Mouse (Mus musculus) CH12.LX (cell line): Measurements from ENCODE around the gene Stx5a. TPM values are rescaled to one million over a fixed set of nuclear protein-coding genes. Genes with fewer than 3 reads are reported as not detected.

ENCODE experiments used
- DNase-seq: peaks from one replicate; pipeline ENCODE4 v3.0.0-alpha.2; 2013; ENCODE audit errors: extremely low read depth
- H3K27ac ChIP-seq: 2 replicates; pipeline ENCODE4 v1.5.1; 2012; ENCODE audit warnings: low read depth, mild to moderate bottlenecking, control low read depth, moderate library complexity; ENCODE audit not compliant: insufficient read depth
- H3K27me3 ChIP-seq: replicated peaks from 2 replicates; pipeline ENCODE3; 2012; ENCODE audit warnings: inconsistent platforms
- H3K36me3 ChIP-seq, 2 experiments: replicated peaks in 1 of 2; 2 replicates each; pipeline versions ENCODE3 to v1.6.1; 2012; ENCODE audit warnings: inconsistent platforms in 1 of 2, low read length in 1 of 2, mild to moderate bottlenecking in 1 of 2, mixed read lengths in 1 of 2, moderate library complexity in 1 of 2; ENCODE audit not compliant: control insufficient read depth in 1 of 2, insufficient read depth in 1 of 2
- H3K4me1 ChIP-seq, 2 experiments: 2 replicates each; pipeline ENCODE4 v1.6.1; 2012; ENCODE audit warnings: inconsistent platforms in 1 of 2, moderate library complexity in 1 of 2; ENCODE audit not compliant: insufficient read depth in 2 of 2, control insufficient read depth in 1 of 2
- H3K4me2 ChIP-seq: 2 replicates; pipeline ENCODE4 v1.6.1; 2012; ENCODE audit warnings: low read depth, mild to moderate bottlenecking, control low read depth; ENCODE audit not compliant: poor library complexity, insufficient read depth, severe bottlenecking
- H3K4me3 ChIP-seq, 3 experiments: fragments of 150-350 bp in 1 of 3; sonication (generic) in 1 of 3; replicated peaks in 1 of 3; 2 replicates each; pipeline versions ENCODE3 to v1.5.1; 2011 to 2012; ENCODE audit warnings: low read depth in 2 of 3, low read length in 2 of 3, mild to moderate bottlenecking in 2 of 3, moderate library complexity in 2 of 3, control low read depth in 1 of 3, improper control_type of control experiment in 1 of 3, inconsistent platforms in 1 of 3, mixed read lengths in 1 of 3; ENCODE audit not compliant: poor library complexity in 1 of 3
- H3K79me2 ChIP-seq: replicated peaks from 2 replicates; pipeline ENCODE4 v1.6.1; 2012; ENCODE audit warnings: mild to moderate bottlenecking, moderate library complexity; ENCODE audit not compliant: control insufficient read depth, poor library complexity, insufficient read depth, severe bottlenecking; ENCODE audit errors: extremely low read depth
- H3K9ac ChIP-seq: 2 replicates; pipeline ENCODE4 v1.6.1; 2012; ENCODE audit warnings: low read depth, mild to moderate bottlenecking, control low read depth, moderate library complexity; ENCODE audit not compliant: insufficient read depth
- H3K9me3 ChIP-seq: replicated peaks from 2 replicates; pipeline ENCODE3; 2012; ENCODE audit warnings: low read length, inconsistent platforms, mixed read lengths
- BHLHE40 ChIP-seq: IDR thresholded peaks from 2 replicates; pipeline ENCODE4 v1.6.1; 2011; ENCODE audit warnings: mild to moderate bottlenecking, low read depth, low read length, improper control_type of control experiment
- ELF1 ChIP-seq: IDR thresholded peaks from 2 replicates; pipeline ENCODE4 v1.6.1; 2014; ENCODE audit warnings: low read depth, mild to moderate bottlenecking, inconsistent platforms, low read length, improper control_type of control experiment
- EP300 ChIP-seq: IDR thresholded peaks from 2 replicates; pipeline ENCODE4 v1.6.1; 2011; ENCODE audit warnings: low read length, improper control_type of control experiment
- HCFC1 ChIP-seq: IDR thresholded peaks from 2 replicates; pipeline ENCODE4 v1.6.1; 2012; ENCODE audit warnings: low read depth, mild to moderate bottlenecking, inconsistent platforms, low read length, improper control_type of control experiment
- JUN ChIP-seq: IDR thresholded peaks from 2 replicates; pipeline ENCODE4 v1.6.1; 2011; ENCODE audit warnings: low read depth, mild to moderate bottlenecking, low read length, improper control_type of control experiment, moderate library complexity; ENCODE audit not compliant: insufficient read depth
- MAZ ChIP-seq: IDR thresholded peaks from 2 replicates; pipeline ENCODE4 v1.6.1; 2012; ENCODE audit warnings: low read depth, mild to moderate bottlenecking, inconsistent platforms, low read length, improper control_type of control experiment, moderate library complexity
- NRF1 ChIP-seq: IDR thresholded peaks from 2 replicates; pipeline ENCODE4 v1.6.1; 2014; ENCODE audit warnings: low read depth, mild to moderate bottlenecking, inconsistent platforms, low read length, improper control_type of control experiment, moderate library complexity
- PAX5 ChIP-seq: IDR thresholded peaks from 2 replicates; pipeline ENCODE4 v1.6.1; 2012; ENCODE audit warnings: low read length, inconsistent platforms, mixed read lengths
- POLR2A ChIP-seq: IDR thresholded peaks from 2 replicates; pipeline ENCODE4 v1.6.1; 2011; ENCODE audit warnings: low read depth, mild to moderate bottlenecking, improper control_type of control experiment, low read length
- SMC3 ChIP-seq: IDR thresholded peaks from 2 replicates; pipeline ENCODE4 v1.6.1; 2011; ENCODE audit warnings: low read depth, low read length, improper control_type of control experiment
- USF2 ChIP-seq: conservative IDR thresholded peaks from 2 replicates; pipeline ENCODE4 v1.6.1; 2011; ENCODE audit warnings: low read depth, low read length, improper control_type of control experiment
- ZKSCAN1 ChIP-seq: IDR thresholded peaks from 2 replicates; pipeline ENCODE4 v1.6.1; 2012; ENCODE audit warnings: low read depth, inconsistent platforms, low read length, improper control_type of control experiment, borderline replicate concordance
- ZMIZ1 ChIP-seq: IDR thresholded peaks from 2 replicates; pipeline ENCODE4 v1.6.1; 2012; ENCODE audit warnings: low read depth, mild to moderate bottlenecking, inconsistent platforms, low read length, improper control_type of control experiment
- dilution Hi-C: fragments of 300-500 bp; cut with MboI; formaldehyde crosslinking; loops from 2 replicates; pipeline ENCODE4 v1.14.3; 2020; ENCODE audit warnings: low sequenced_read_pairs; ENCODE audit not compliant: extremely low pct_unique_long_range_greater_than_20kb, extremely low pct_ligation_motif_present
- in situ Hi-C: fragments of 300-500 bp; cut with MboI; formaldehyde crosslinking; loops from 3 replicates; pipeline ENCODE4 v1.14.3; 2019; ENCODE audit warnings: low sequenced_read_pairs, low pct_ligation_motif_present, low pct_unique_long_range_greater_than_20kb, mixed read lengths
- polyA plus RNA-seq: library from polyadenylated mRNA; unstranded; fragments of >175 nt; gene quantifications from 2 replicates; pipeline ENCODE4 v1.2.1, GENCODE M21; 2012; ENCODE audit warnings: low read depth; ENCODE audit not compliant: insufficient read length
- total RNA-seq, 2 experiments: library from RNA; depleted of rRNA; stranded (reverse); fragments of 300-350 nt in 1 of 2; fragments of >200 nt in 1 of 2; gene quantifications; 2 replicates each; pipeline ENCODE4 v1.2.3; 2012 to 2014

The Stx5a gene
- total and polyA plus RNA-seq, 3 experiments: 35.2 to 49.1 (median 48.1) TPM

GRCm38 (mm10) chr19:8803879-8804660, 62.9 kb downstream of the Stx5a start:
- no peak overlapping the region for H3K27ac ChIP-seq
- no peak overlapping the region for H3K9ac ChIP-seq

More at GRCm38 (mm10) chr19:8803879-8804660, 62.9 kb downstream of the Stx5a start:
- H3K9me3 ChIP-seq: no peaks in the 10 kb centered on the region
- in situ Hi-C loops: no loop called here
- no peak overlapping the region for H3K4me2 ChIP-seq
- H3K27me3 ChIP-seq: no peaks in the 10 kb centered on the region
- dilution Hi-C loops: no loop called here
- H3K36me3 ChIP-seq: peaks cover 12 to 33% of the 10 kb centered on the region in 2 experiments
- H3K4me3 ChIP-seq: no peak overlapping the region
- TF ChIP-seq MAZ (no peak), PAX5 (no peak), ELF1 (no peak), POLR2A (no peak), JUN (no peak), BHLHE40 (no peak), HCFC1 (no peak), USF2 (no peak), NRF1 (no peak), EP300 (no peak), ZKSCAN1 (no peak), ZMIZ1 (no peak), SMC3 (no peak)
- TF ChIP-seq, all 38 proteins: peak for 0
- Histone ChIP-seq H3K4me1 (peaks cover 14 to 64% of the 10 kb centered on the region in 2 experiments), H3K79me2 (peaks cover 3% of the 10 kb centered on the region; the same call in 1 of the 2 replicates)
- no peak for DNase-seq

Other genes with a start within 250 kb of the Stx5a start
Only the 20 nearest of the 33 such genes appear.
- gene Slc22a6, start 123.4 kb upstream of the Stx5a start, total RNA-seq (2012; rRNA removed): not detected in 2 replicates
- not detected in 2 replicates for gene Slc22a6, start 123.4 kb upstream of the Stx5a start, total RNA-seq (2014; rRNA removed)
- not detected in 2 replicates for gene Slc22a6, start 123.4 kb upstream of the Stx5a start, polyA plus RNA-seq
- gene Chrm1, start 77.6 kb upstream of the Stx5a start, total RNA-seq (2012; rRNA removed): not detected in 2 replicates
- gene Chrm1, start 77.6 kb upstream of the Stx5a start, total RNA-seq (2014; rRNA removed): not detected in 2 replicates
- 0.14 TPM in 1 of 2 replicates, not detected in the other for gene Chrm1, start 77.6 kb upstream of the Stx5a start, polyA plus RNA-seq
- 177 and 269 TPM in 2 replicates for gene Slc3a2, start 18.0 kb upstream of the Stx5a start, total RNA-seq (2012; rRNA removed)
- gene Slc3a2, start 18.0 kb upstream of the Stx5a start, total RNA-seq (2014; rRNA removed): 251 and 284 TPM in 2 replicates
- 432 and 478 TPM in 2 replicates for gene Slc3a2, start 18.0 kb upstream of the Stx5a start, polyA plus RNA-seq
- 133 and 179 TPM in 2 replicates for gene Wdr74, start 5.6 kb upstream of the Stx5a start, total RNA-seq (2012; rRNA removed)
- gene Wdr74, start 5.6 kb upstream of the Stx5a start, total RNA-seq (2014; rRNA removed): 182 and 203 TPM in 2 replicates
- 208 and 235 TPM in 2 replicates for gene Wdr74, start 5.6 kb upstream of the Stx5a start, polyA plus RNA-seq
- gene 1700092M07Rik, start 695 bp upstream of the Stx5a start, total RNA-seq (2012; rRNA removed): 3.8 and 4.8 TPM in 2 replicates
- gene 1700092M07Rik, start 695 bp upstream of the Stx5a start, total RNA-seq (2014; rRNA removed): 1.0 and 2.4 TPM in 2 replicates
- 3.1 and 4.3 TPM in 2 replicates for gene 1700092M07Rik, start 695 bp upstream of the Stx5a start, polyA plus RNA-seq
- 66.5 and 83.6 TPM in 2 replicates for gene Nxf1, start 15.7 kb downstream of the Stx5a start, total RNA-seq (2012; rRNA removed)
- gene Nxf1, start 15.7 kb downstream of the Stx5a start, total RNA-seq (2014; rRNA removed): 101 and 102 TPM in 2 replicates
- gene Nxf1, start 15.7 kb downstream of the Stx5a start, polyA plus RNA-seq: 136 and 160 TPM in 2 replicates
- gene Tmem223, start 29.6 kb downstream of the Stx5a start, total RNA-seq (2012; rRNA removed): 56.5 and 58.7 TPM in 2 replicates
- gene Tmem223, start 29.6 kb downstream of the Stx5a start, total RNA-seq (2014; rRNA removed): 86.6 and 106 TPM in 2 replicates
- gene Tmem223, start 29.6 kb downstream of the Stx5a start, polyA plus RNA-seq: 43.3 and 45.7 TPM in 2 replicates
- gene Tmem179b, start 33.1 kb downstream of the Stx5a start, total RNA-seq (2012; rRNA removed): 50.8 and 54.4 TPM in 2 replicates
- 85.7 and 105 TPM in 2 replicates for gene Tmem179b, start 33.1 kb downstream of the Stx5a start, total RNA-seq (2014; rRNA removed)
- gene Tmem179b, start 33.1 kb downstream of the Stx5a start, polyA plus RNA-seq: 49.8 and 72.0 TPM in 2 replicates
- 25.5 and 29.2 TPM in 2 replicates for gene Taf6l, start 45.0 kb downstream of the Stx5a start, total RNA-seq (2012; rRNA removed)
- gene Taf6l, start 45.0 kb downstream of the Stx5a start, total RNA-seq (2014; rRNA removed): 20.4 and 22.2 TPM in 2 replicates
- gene Taf6l, start 45.0 kb downstream of the Stx5a start, polyA plus RNA-seq: 24.8 and 25.7 TPM in 2 replicates
- 157 and 162 TPM in 2 replicates for gene Polr2g, start 57.2 kb downstream of the Stx5a start, total RNA-seq (2012; rRNA removed)
- gene Polr2g, start 57.2 kb downstream of the Stx5a start, total RNA-seq (2014; rRNA removed): 173 and 182 TPM in 2 replicates
- 138 and 148 TPM in 2 replicates for gene Polr2g, start 57.2 kb downstream of the Stx5a start, polyA plus RNA-seq
- gene Zbtb3, start 61.1 kb downstream of the Stx5a start, total RNA-seq (2012; rRNA removed): 2.4 and 2.5 TPM in 2 replicates
- 1.1 and 2.2 TPM in 2 replicates for gene Zbtb3, start 61.1 kb downstream of the Stx5a start, total RNA-seq (2014; rRNA removed)
- gene Zbtb3, start 61.1 kb downstream of the Stx5a start, polyA plus RNA-seq: 1.2 and 1.3 TPM in 2 replicates
- 37.6 and 42.0 TPM in 2 replicates for gene Ttc9c, start 77.9 kb downstream of the Stx5a start, total RNA-seq (2012; rRNA removed)
- 56.5 and 57.2 TPM in 2 replicates for gene Ttc9c, start 77.9 kb downstream of the Stx5a start, total RNA-seq (2014; rRNA removed)
- 42.2 and 44.7 TPM in 2 replicates for gene Ttc9c, start 77.9 kb downstream of the Stx5a start, polyA plus RNA-seq
- 44.3 and 44.8 TPM in 2 replicates for gene Hnrnpul2, start 78.6 kb downstream of the Stx5a start, total RNA-seq (2012; rRNA removed)
- 17.8 and 19.7 TPM in 2 replicates for gene Hnrnpul2, start 78.6 kb downstream of the Stx5a start, total RNA-seq (2014; rRNA removed)
- gene Hnrnpul2, start 78.6 kb downstream of the Stx5a start, polyA plus RNA-seq: 81.6 and 94.1 TPM in 2 replicates
- 0.25 and 0.67 TPM in 2 replicates for gene AC129217.1, start 88.4 kb downstream of the Stx5a start, total RNA-seq (2012; rRNA removed)
- 2.1 and 5.1 TPM in 2 replicates for gene AC129217.1, start 88.4 kb downstream of the Stx5a start, total RNA-seq (2014; rRNA removed)
- gene AC129217.1, start 88.4 kb downstream of the Stx5a start, polyA plus RNA-seq: 63.9 and 77.4 TPM in 2 replicates
- gene Bscl2, start 96.1 kb downstream of the Stx5a start, total RNA-seq (2012; rRNA removed): 91.0 and 117 TPM in 2 replicates
- gene Bscl2, start 96.1 kb downstream of the Stx5a start, total RNA-seq (2014; rRNA removed): 27.9 and 30.9 TPM in 2 replicates
- 46.7 and 51.6 TPM in 2 replicates for gene Bscl2, start 96.1 kb downstream of the Stx5a start, polyA plus RNA-seq
- gene Gng3, start 97.8 kb downstream of the Stx5a start, total RNA-seq (2012; rRNA removed): 3.1 and 6.1 TPM in 2 replicates
- gene Gng3, start 97.8 kb downstream of the Stx5a start, total RNA-seq (2014; rRNA removed): 0.55 and 0.56 TPM in 2 replicates
- 8.1 and 10.3 TPM in 2 replicates for gene Gng3, start 97.8 kb downstream of the Stx5a start, polyA plus RNA-seq
- 0.13 and 0.17 TPM in 2 replicates for gene Lrrn4cl, start 109.4 kb downstream of the Stx5a start, total RNA-seq (2012; rRNA removed)
- gene Lrrn4cl, start 109.4 kb downstream of the Stx5a start, total RNA-seq (2014; rRNA removed): 0.31 and 0.32 TPM in 2 replicates
- 0.41 and 0.61 TPM in 2 replicates for gene Lrrn4cl, start 109.4 kb downstream of the Stx5a start, polyA plus RNA-seq
- 134 and 140 TPM in 2 replicates for gene Ubxn1, start 130.1 kb downstream of the Stx5a start, total RNA-seq (2012; rRNA removed)
- 96.3 and 107 TPM in 2 replicates for gene Ubxn1, start 130.1 kb downstream of the Stx5a start, total RNA-seq (2014; rRNA removed)
- gene Ubxn1, start 130.1 kb downstream of the Stx5a start, polyA plus RNA-seq: 226 and 279 TPM in 2 replicates
- 53.9 and 56.6 TPM in 2 replicates for gene Uqcc3, start 139.5 kb downstream of the Stx5a start, total RNA-seq (2012; rRNA removed)
- 23.5 and 24.0 TPM in 2 replicates for gene Uqcc3, start 139.5 kb downstream of the Stx5a start, total RNA-seq (2014; rRNA removed)
- 42.6 and 52.0 TPM in 2 replicates for gene Uqcc3, start 139.5 kb downstream of the Stx5a start, polyA plus RNA-seq
- gene Lbhd1, start 142.3 kb downstream of the Stx5a start, total RNA-seq (2012; rRNA removed): 7.5 and 14.3 TPM in 2 replicates
- gene Lbhd1, start 142.3 kb downstream of the Stx5a start, total RNA-seq (2014; rRNA removed): 15.5 and 15.6 TPM in 2 replicates
- 50.4 and 80.4 TPM in 2 replicates for gene Lbhd1, start 142.3 kb downstream of the Stx5a start, polyA plus RNA-seq